Mouse (Mus musculus): ENCODE measurements around the gene Gm17324. TPM values are rescaled to one million over a fixed set of nuclear protein-coding genes. Genes with fewer than 3 reads are reported as not detected.

The Gm17324 gene
- not detected for polyA plus RNA-seq (2015; fragmentation: Illumina TruSeq; extraction: RNeasy Lipid Tissue Mini Kit (QIAGEN cat#74804); ENCODE audit: low read depth, low replicate concordance)

DNA sequence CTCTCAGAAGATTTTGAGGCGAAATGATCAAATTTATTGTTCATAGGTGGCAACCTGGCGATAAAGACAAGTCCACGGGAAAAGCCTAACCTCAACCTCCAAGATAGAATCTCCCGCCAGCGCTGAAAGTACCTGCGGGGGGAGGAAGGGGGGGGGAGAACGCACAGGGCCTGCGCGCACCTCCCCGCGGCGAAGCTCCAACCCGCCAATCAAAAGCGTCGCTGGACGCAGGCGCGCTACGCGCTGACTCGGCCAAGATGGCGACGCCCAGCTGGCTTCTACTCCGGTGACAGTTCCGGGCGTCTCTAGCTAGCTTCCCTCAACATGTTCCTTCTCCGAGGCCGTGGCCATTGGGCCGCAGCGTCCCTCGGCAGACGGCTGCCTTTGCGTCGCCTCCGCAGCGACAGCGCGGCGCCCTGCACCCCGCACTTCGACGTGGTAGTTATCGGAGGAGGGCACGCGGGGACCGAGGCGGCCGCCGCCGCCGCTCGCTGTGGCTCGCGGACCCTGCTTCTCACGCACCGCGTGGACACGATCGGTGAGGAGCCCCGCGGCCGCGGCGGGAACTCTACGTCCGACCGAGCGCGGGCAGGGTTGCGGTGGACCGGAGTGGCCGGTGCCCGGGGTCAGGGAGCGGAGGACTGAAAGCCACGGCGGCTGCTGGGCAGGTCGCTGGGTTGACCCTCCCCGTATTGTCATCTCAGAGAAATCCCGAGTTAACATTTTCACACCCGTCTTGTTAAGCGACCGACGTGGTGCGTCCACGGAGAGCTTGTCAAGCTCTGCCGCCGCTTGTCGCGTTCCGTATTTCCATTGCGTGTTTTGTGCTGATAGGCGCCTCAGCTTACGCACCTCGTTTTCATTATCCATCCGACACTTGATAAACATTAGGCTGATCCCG, at the start of gene Gm17324, which contains the start of gene Mto1:
Gene Gm17324 (minus strand): TSS at position 814 of the 901 bp plus-strand sequence.
Gene Mto1 (plus strand): TSS at position 236 of the 901 bp plus-strand sequence.

DNA sequence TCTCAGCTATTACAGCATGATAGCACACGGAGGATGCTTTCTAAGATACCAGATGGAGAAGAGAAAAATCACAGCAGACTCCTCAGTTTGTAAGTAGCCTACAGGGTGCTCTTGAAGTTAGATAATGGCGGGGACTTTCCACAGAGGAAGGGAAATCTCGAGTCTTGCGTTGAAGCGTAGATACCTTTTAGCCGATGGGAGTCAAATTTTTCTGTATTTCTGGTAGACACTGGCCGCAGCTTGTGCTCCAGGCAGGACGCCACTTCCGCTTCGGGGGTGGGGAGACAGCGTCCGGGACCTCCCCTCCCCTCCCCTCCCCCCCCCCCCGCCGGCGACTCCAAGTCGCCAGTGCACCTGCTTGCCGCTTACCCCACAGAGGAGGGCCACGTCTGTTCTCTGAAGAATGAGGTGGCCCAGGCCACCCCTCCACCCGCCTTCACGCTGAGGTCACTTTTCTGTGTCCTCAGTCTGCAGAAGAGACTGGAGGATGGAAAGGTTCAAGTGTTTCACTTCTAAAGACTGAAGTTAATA, 40.4 kb upstream of the Gm17324 start, which contains the start of gene Eef1a1:
Gene Eef1a1 (minus strand): TSS at position 262 of the 531 bp plus-strand sequence.

DNA sequence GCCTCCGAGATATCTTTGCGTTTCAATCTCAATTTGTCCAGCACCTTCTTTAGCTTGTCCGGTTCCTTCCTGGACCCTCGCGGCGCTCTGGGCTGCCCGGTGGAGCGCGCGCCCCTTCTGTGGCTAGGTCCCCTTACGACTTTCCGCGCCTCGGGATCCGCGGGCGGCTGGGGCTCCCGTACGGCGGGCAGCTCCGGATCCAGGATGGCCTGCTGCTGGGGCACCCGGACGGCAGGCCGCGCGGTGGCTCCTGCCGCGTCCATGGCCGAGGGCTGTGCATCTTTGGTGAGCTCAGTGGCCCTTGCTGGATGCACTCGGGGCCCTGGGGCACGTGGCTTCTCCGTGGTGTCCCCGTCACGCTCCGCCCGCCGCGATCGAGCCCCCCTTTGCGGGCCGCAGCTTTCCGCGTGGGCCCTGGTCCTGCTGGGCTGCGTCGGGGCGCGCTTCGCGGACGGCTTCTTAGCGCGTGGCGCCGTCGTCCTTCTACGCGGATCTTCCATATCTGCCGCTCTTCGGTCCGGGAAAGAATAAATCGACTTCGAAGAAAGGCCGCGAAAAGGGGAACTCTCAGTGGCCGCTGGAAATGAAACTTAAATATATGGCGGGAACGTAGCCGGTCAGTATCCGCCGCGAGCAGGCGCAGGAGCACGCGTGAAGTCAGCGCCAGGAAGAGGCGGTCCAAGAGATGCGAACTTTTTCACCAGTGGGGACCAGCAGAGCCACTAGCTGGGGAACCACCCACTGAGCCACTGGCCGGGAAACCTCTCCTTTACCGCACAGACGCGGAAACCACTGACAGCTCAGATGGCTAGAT, 5.8 kb downstream of the Gm17324 start, which contains the start of gene Cgas:
Gene Cgas (minus strand): TSS at position 659 of the 814 bp plus-strand sequence.

Other genes with a start within 250 kb of the Gm17324 start
- gene Gsta1, start 218.1 kb downstream of the Gm17324 start, polyA plus RNA-seq (2015; fragmentation: Illumina TruSeq; extraction: RNeasy Lipid Tissue Mini Kit (QIAGEN cat#74804); ENCODE audit: low read depth, low replicate concordance), result not detected
- not detected for gene Gm3776, start 191.7 kb downstream of the Gm17324 start, polyA plus RNA-seq (2015; fragmentation: Illumina TruSeq; extraction: RNeasy Lipid Tissue Mini Kit (QIAGEN cat#74804); ENCODE audit: low read depth, low replicate concordance)
- not detected for gene Gm10639, start 158.9 kb downstream of the Gm17324 start, polyA plus RNA-seq (2015; fragmentation: Illumina TruSeq; extraction: RNeasy Lipid Tissue Mini Kit (QIAGEN cat#74804); ENCODE audit: low read depth, low replicate concordance)
- not detected for gene Omt2a, start 134.0 kb downstream of the Gm17324 start, polyA plus RNA-seq (2015; fragmentation: Illumina TruSeq; extraction: RNeasy Lipid Tissue Mini Kit (QIAGEN cat#74804); ENCODE audit: low read depth, low replicate concordance)
- not detected for gene Omt2b, start 121.2 kb downstream of the Gm17324 start, polyA plus RNA-seq (2015; fragmentation: Illumina TruSeq; extraction: RNeasy Lipid Tissue Mini Kit (QIAGEN cat#74804); ENCODE audit: low read depth, low replicate concordance)
- 0.58 TPM for gene Gsta2, start 93.0 kb downstream of the Gm17324 start, polyA plus RNA-seq (2015; fragmentation: Illumina TruSeq; extraction: RNeasy Lipid Tissue Mini Kit (QIAGEN cat#74804); ENCODE audit: low read depth, low replicate concordance)
- gene Dppa5a, start 80.6 kb downstream of the Gm17324 start, polyA plus RNA-seq (2015; fragmentation: Illumina TruSeq; extraction: RNeasy Lipid Tissue Mini Kit (QIAGEN cat#74804); ENCODE audit: low read depth, low replicate concordance), result not detected
- not detected for gene Ooep, start 70.1 kb downstream of the Gm17324 start, polyA plus RNA-seq (2015; fragmentation: Illumina TruSeq; extraction: RNeasy Lipid Tissue Mini Kit (QIAGEN cat#74804); ENCODE audit: low read depth, low replicate concordance)
- gene Ddx43, start 53.0 kb downstream of the Gm17324 start, polyA plus RNA-seq (2015; fragmentation: Illumina TruSeq; extraction: RNeasy Lipid Tissue Mini Kit (QIAGEN cat#74804); ENCODE audit: low read depth, low replicate concordance), result 0.33 TPM
- 0.58 TPM for gene Cgas, start 5.5 kb downstream of the Gm17324 start, polyA plus RNA-seq (2015; fragmentation: Illumina TruSeq; extraction: RNeasy Lipid Tissue Mini Kit (QIAGEN cat#74804); ENCODE audit: low read depth, low replicate concordance)
- gene Mto1, start 578 bp downstream of the Gm17324 start, polyA plus RNA-seq (2015; fragmentation: Illumina TruSeq; extraction: RNeasy Lipid Tissue Mini Kit (QIAGEN cat#74804); ENCODE audit: low read depth, low replicate concordance), result 23.0 TPM
- 4,158 TPM for gene Eef1a1, start 40.4 kb upstream of the Gm17324 start, polyA plus RNA-seq (2015; fragmentation: Illumina TruSeq; extraction: RNeasy Lipid Tissue Mini Kit (QIAGEN cat#74804); ENCODE audit: low read depth, low replicate concordance)
- 17.8 TPM for gene Slc17a5, start 139.3 kb upstream of the Gm17324 start, polyA plus RNA-seq (2015; fragmentation: Illumina TruSeq; extraction: RNeasy Lipid Tissue Mini Kit (QIAGEN cat#74804); ENCODE audit: low read depth, low replicate concordance)
- 1.1 TPM for gene Cd109, start 166.8 kb upstream of the Gm17324 start, polyA plus RNA-seq (2015; fragmentation: Illumina TruSeq; extraction: RNeasy Lipid Tissue Mini Kit (QIAGEN cat#74804); ENCODE audit: low read depth, low replicate concordance)

Measured in brain, adult 10 weeks (tissue).